Mouse (Mus musculus): Measurements from ENCODE around the gene Phlpp1.

DNA sequence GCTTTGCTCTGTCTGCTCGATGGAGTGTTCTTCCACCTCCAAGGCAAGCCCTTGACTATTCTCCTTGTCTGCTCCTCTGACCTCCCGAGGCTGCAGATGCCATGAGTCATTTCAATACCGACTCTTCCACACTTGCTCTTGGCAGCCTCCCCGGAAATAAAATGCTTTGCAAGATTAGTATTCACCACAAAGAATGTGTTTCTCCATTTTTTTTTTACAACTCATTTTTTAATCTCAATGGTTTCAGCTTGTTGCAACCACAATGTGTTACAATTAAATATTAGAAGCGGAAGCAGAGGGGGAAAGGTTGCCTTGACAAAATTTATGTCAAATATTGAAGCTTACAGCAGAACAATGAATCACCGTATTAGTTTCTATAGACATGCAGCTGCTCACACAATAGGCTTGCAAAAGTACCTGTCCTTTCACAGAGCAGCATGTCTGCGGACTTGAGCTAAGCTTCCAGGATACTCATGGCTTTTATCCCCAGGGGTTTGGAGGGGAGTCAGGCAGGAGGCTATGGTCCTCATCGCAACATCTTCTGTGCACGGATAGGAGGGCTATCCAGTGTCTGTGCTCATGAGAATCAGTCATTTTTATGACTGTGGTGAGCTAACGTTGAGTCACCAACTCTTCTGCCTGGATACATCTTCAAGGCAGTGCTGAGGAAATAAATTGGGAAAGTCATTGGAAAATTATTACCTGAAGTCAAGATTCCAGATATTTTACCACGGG is 229.5 kb downstream of the Phlpp1 start:
- no peak for TF ChIP-seq POLR2A (IDR thresholded peaks at IDR 0.05; ENCODE audit: borderline replicate concordance, control insufficient read depth, low read depth, low read length)
- TF ChIP-seq CTCF (IDR thresholded peaks at IDR 0.05; ENCODE audit: control insufficient read depth, insufficient read depth, low read length), result no peak
